Mouse (Mus musculus) frontal cortex, postnatal 14 days (tissue): ENCODE measurements around the gene Sft2d2.

ENCODE experiments used
- DNase-seq, 2 experiments: peaks; one replicate each; pipeline ENCODE4 v3.0.0; 2022; ENCODE audit warnings: low spot score in 2 of 2

Gene Sft2d2

DNA sequence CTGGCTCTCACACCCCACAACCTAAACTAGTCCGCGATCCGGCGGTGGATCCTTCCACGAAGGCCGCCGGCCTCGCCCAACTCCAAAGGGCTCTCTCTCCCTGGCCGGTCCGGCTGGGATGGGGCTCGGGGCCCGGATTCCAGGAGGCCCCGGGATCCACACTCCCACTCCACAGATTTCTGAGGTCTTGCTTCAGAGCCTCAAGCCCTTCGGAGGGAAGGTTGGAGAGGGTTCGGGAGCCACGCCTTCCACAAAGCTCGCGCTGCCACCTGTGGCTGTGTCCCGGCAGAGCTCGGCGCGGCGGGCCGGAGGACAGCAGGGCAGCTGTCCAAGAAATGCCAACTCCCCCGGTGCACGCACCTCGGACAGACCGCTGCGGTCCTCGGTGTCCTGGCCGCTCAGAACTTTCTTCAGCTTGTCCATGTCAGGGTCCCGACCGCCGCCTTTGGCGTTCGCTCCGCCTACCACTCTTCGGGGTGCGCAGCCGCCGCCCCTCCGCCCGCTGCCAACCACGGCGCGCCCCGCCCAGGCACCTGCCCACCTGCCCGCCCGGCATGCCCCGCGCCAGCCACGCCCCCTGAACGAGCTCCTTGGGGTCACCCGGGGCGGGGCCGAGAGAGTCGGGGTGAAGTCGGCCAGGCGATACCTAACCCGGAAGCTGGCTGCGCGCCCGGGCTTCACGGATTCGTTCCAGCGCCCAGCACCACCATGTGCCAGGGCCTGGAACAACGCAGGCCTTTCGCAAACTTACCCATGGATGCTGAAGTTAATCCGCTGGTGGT is at the start of gene Sft2d2:
Gene Sft2d2, minus strand, starts transcription at position 559 of the 782 bp plus-strand sequence.
- peak; percentile 55 to 56 for DNase-seq

DNA sequence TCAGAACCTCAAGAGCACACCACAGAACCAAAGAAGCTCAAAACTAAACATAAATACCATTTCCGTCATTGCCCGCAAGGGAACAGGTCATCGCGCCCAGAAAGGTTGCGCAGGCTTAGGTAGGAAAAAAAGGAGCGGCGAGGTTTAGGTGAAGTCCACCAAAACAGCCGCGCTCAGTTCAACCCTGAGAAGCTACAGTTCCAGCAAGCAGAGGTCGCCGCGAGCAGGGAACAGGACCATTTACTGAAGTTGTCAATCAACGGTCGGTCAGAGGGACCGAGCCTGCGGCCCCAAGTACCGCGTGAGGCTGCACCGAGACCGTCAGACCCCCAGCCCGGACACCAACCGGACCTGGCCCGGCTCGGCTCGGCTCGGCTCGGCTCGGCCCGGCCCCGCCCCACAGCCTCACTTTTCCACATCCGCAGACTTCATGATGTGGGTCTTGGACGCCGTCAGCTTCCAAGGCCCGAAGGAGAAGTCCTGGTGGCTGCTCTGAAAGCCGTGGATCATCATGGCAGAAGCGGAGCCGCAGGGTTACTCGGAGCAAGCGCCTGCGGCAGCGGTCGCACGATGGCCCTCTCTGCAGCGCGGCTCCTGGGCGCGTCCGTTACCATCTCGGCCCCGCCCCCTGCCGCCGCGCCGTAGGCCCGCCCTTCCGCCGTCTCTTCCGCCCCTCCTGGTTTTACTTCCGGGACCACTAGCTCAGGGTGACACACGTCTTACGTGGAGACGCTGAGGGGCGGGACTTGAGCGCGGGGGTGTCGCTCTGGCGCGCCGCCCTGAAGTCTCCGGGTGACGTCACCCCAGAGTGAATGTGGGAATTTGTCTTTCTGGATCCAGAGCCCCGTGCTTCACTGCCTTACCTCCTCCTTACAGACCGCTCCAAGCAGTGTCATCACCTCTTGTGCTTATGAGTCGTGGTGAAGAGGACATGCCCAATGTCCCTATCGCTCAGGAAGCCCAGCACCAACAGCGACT is 42.4 kb upstream of the Sft2d2 start, which contains the start of gene Tiprl:
Gene Tiprl, minus strand, starts transcription at position 676 of the 978 bp plus-strand sequence.
- DNase-seq = peak; percentile 95 to 97

DNA sequence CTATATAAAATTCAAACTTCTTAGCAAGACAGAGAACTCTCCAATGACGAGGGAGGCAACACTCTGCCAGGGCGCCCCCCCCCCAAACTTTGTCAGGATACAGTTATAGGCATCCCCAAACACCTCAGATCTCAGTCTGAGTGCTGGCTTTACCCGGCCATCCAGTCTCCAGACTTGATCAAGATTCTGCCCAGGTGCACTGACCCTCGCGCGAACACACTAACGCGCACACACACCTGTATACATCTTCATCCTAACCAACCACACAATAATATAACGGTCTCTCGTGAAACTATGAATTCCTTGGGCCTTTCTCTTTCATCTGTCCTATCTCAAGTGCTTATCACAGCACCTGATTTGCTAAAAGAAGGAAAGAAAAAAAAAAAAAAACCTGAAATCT is 41.6 kb upstream of the Sft2d2 start:
- DNase-seq = no peak

DNA sequence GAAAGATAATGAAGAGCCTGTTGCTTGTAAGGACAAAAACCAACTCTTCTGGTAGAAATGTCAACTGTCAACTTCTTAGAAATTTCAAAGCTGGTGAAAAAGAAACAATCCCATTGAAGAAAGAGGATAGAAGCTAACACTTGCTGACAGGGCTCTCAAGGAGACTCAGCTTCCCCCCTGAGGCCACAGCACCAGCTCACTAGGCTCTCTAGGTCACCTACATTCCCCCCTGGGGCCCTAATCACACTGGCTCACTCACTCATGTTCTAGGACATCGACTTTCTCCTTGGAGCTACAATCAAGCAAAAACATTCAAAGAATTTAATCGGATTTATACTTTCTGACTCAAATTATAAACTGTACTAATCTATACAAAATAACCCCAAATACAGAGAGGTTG is 39.6 kb upstream of the Sft2d2 start:
- no peak for DNase-seq

DNA sequence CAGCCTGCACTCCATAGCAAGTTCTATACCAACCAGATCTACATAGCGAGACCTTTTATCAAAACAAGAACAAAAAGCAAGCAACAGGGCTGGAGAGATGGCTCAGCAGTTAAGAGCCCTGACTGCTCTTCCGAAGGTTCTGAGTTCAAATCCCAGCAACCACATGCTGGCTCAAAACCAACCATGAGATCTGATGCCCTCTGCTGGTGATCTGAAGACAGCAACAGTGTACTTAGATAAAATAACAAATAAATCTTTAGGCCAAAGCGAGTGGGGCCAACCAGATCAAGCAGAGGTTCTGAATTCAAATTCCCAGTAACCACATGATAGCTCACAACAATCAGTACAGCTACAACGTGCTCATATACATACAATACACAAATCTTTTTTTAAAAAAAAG is 36.5 kb upstream of the Sft2d2 start:
- DNase-seq = no peak

DNA sequence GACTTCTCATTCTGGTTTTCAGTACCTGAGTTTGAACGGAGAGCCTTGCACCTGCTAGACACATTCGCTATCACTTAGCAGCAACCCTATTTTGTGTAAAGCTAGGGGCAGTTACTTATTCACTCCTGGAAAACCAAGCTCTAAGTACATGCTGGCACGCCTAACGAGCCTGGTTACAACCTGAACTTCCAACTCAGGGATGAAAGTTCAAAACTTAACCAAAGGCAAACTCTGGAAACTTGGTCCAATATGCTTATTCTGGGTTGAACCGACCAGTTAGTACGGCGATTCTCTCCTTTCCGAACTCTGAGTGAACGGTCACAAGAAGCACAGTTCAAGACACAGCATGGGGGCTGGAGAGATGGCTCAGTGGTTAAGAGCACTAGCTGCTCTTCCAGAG is 35.3 kb upstream of the Sft2d2 start:
- no peak for DNase-seq

DNA sequence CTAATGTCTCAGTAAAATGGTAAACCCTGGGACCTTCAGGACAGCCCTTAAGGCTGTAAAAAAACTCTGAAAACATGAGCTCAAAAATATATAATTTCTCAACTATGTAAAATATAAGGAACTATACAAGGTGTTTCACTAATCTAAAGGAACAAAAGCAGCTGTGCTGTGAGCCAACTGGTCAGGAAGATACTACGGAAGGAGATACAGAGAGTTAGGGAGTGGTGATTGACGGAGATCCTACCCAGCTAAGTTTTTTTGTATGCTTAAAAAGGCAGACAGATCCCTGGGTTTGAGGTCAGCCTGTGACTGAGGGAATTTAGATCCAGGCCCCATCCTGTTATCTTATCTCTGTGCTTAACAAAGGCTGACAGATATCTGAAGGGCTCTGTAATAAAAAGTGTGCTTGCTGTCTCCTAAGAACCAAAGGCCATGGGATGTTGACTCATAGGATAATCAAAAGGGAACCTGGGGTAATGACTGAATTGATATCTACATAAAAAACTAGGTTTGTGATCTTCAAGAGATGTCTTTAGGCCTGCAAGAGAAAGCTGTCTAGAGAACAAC is 22.9 kb upstream of the Sft2d2 start:
- no peak for DNase-seq

DNA sequence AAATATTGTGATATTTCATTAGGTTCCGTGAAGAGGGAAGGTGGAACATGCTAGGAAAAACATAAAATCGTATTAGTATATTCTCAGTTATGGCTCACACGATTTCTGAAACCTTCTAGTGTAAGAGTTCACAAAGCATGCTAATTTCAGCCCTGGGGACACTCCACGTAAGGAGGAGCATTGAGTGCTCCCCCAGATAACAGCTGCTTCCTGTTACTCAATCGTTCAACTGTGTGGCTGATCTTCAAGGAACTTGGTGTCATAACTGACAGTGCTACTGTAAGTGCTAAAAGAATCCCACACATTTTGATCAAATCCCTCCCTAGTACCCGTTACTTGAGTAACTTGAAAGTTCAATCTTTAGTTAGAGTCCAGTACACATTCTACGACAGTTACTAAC is 21.6 kb upstream of the Sft2d2 start:
- DNase-seq = no peak

DNA sequence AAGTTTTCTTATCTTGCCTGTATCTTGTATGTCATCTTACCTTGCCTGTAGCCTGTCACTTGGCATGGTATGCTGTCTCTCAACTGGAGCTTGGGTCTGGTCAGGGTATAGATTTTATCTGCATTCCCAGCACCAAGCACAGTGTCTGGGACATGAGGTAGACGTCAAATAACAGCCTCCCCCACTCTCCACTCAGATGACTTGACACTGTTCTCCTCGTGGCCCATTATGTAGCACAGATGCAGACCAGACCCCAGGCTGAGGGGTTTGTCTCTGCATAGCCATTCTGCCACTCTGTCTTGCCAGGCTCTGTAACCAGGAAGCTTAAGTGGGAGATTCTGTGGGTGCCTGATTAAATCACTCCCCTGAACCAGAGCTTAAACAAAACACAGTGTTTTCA is 11.4 kb upstream of the Sft2d2 start:
- DNase-seq = no peak

DNA sequence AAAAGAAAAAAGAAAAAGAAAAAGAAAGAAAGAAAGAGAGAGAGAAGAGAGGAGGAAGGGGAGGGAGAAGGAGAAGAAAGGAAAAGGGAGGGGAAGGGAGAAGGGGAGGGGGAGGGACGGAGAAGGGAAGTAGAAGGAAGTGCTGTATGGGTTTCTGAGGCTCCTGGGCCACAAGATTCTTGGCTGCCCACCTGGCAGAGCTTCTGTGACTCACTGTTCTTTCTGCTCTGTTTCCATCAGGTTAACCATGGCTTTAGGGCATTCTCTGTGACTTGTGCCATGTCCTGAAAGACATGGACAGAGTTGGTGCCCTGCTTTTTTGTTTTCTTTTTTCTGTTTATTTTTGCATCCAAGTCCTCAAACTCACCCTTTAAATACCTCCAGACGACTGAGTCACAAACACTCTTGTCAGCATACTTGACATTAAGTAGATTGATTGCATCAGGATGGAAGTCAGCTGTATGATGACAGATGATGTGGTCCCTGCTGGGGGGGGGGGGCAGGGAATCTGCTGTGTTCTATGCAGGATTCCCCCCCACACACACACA is 9.3 kb upstream of the Sft2d2 start:
- DNase-seq = no peak

DNA sequence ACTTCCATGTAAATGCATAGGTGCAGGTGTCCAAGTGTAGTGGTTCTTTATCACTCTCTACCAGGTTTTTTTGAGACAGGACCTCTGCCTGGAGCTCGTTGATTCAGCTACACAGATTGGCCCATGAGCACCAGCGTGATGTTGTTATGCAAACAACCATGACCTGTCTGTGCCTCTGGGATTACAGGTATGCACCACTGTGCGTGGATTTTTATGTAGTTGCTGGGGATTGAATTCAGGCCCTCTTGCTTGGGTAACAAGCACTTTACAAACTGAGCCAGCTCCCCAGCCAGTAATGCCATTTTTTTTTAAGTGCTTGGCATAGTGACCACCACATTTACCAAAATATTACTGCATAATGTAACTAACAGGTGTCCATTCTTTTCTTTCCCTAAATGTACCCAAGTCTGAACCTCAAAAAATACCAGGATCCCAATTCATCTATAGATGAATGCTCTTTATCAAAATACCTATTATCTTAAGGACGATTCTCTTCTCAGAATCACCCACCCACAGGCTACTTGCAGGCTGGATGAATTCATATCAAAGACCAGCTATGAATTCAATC is 7.3 kb upstream of the Sft2d2 start:
- no peak for DNase-seq

DNA sequence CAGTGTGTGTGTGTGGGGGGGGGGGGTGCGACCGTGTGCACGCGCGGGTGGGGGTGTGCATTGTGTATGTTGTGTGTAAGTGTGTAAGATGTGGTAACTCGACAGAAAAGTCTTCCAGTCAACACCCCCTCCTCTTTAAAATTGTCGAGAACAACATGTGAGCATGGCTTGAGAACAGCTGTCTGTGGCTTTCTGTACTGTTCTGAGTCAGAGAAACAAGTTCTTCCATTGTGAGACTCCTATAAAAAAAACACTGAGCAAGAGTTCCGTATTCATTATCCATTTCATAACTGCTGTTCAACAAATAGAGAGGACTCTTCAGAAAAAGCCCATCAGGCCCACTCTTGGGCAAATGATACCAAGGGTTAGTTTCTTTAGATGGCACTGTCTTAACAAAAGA is 6.5 kb upstream of the Sft2d2 start:
- DNase-seq = no peak

DNA sequence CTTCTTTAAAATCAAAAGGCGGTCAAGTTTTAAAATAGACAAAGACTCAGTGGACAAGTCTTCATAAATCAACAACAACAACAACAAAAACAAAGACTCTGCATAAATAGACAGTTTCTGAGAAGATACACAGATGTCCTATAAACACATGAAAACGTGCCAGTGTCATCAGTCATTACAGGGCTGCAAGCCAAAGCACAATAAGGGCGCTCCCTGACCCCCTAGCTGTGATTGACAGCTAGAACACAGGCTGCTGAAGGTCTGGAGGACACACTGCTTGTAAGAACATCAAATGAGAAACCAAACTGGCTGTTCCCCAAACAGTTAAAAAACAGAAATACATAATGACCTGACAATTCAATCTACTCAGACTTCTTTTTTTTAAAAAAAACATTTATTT is 5.4 kb upstream of the Sft2d2 start:
- no peak for DNase-seq

DNA sequence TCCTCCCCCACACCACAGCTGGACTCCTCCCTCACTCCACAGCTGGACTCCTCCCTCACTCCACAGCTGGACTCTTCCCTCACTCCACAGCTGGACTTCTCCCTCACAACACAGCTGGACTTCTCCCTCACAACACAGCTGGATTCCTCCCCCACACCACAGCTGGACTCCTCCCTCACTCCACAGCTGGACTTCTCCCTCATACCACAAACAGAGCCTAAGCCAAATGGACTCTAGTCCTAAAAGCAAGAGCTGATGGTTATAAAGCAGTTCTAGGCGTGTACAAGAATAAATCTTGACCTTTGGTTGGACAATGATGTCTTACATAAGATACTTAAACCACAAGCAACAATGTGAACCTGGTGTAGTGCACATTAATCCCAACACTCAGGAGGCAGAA is 4.7 kb upstream of the Sft2d2 start:
- DNase-seq = no peak

DNA sequence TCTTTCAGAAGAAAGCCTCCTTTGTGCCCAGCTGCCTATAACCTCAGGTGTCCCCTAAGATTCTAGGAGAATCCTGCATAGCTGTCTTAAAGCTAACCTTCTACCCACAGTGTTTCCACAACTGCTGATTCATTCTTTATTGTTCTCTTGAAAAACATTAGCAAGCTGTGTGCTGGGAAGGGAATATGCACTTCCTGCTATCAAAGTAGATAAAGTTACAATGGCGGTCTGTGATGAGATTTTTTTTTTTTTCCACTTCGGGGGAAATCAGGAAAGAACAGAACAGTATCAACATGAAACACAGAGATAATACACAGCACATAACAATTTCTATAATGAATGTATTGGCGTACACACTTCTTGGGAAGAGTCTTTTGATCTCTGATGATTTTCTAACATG is 3.6 kb upstream of the Sft2d2 start:
- DNase-seq = no peak

DNA sequence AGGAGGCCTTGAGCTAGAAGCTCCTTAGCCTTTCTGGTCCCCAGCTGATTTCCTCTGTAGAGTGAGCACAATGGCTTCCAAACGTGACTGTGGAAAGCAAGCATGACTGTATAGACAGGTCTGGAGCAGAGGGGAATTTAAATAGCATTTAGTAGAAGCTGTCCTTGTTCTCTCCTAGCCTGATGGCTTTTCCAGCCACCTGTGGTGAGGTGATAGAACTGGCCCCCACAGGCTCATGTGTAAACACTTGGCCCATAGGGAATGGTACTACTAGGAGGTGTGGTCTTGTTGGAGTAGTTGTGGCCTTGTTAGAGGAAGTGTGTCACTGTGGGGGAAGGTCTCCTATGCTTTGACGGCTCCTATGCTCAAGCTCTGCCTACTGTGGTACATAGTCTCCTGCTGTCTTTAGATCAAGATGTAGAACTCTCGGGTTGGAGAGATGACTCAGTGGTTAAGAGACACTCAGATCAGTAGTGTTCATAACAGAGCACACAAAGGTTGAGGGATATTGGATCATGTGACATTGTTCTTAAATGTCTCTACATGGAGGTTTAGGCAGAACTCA is 1.2 kb upstream of the Sft2d2 start:
- DNase-seq = no peak

DNA sequence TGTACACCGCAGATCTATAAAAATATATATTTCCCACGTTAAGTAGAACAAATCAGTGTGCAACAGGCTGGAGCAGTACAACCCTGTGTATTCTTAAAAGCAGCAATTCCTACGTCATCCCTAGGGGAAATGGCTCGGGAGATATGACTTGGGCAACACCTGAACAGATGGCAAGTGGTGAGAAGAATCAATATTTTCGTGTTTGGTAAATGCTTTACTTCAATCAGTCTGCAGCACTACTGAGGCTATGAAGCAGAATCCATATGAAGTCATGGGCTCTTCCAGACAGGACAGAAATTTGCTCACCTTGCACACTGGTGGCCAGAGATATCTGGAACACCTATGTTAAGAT is 400 bp upstream of the Sft2d2 start:
- DNase-seq = no peak

DNA sequence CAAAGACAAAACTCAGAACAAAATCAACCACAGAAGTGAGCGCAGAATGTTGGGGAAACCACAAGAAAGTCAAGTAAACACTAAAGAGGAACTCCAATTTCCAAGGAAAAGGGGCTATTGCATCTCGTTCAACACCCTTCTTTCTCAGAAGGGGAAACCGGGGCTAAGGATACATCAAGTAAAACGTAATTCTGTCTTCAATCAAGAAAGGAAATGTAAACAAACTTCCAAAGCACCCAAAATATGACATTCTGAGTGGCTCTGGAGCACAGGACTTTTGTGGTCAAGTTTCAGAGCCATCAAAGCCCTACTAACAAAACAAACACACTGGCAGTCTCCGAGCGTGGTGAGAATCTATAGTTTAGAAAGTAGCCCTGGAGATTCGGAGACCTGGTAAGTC is 812 bp downstream of the Sft2d2 start:
- no peak for DNase-seq

DNA sequence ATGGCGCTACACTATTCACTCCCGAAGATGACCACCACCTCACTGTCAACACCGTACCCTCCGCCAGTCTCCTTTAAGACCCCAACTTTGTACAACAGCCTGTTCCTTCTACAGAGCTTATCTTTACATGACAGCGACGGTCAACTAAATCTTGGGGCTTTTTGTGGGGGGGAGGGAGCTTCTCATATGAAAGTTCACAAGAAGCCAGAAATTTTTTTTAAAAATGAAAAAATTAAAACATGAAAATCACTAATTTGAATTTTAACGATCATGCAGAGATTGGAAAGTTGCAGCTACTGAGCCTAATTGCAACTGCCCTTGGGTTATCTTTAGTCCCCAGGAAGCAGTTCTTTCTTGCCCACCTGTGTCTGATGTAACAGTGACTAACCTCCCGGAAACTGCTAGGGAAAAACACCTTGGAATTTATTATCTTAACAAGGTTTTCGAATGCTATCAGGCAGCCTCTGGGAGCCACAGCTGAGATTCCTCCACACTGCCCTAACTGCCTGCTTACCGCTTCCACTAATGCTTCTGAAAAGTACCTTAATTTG is 1.4 kb downstream of the Sft2d2 start:
- no peak for DNase-seq

DNA sequence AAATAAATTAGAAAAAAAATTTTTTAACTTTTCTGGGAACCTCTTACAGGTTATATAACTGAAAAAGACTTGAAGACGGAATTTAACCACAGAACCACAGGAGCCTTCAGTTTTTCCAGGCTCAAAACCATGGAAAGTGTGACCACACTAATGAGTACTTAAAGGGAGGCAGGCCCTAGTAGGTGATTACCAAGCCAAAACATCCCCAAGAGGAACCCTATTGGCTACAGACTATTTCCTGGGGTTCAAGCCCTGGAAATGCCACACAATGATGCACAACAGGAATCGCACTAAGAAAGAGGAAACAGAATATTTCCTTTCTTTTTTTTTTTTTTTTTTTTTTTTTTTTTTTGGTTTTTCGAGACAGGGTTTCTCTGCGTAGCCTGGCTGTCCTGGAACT is 2.1 kb downstream of the Sft2d2 start:
- no peak for DNase-seq

DNA sequence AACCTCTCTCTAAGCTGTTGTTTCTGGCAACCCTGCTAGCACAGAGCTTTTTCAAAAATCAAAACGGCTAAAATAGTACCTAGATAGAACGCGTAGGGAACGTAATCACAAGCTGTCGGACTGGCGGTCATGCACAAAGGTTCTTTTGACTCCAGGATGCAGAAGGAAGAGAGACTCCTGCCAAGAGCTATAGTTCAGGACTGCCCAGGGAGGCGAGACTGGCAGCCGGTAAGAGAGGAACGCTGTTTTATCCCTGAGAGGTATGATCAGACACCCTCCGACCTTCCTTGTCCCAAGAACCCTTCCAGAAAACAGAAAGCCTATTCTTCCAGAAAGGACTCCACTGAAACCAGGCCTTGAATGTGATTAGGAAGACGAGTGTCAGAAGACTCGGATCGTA is 2.6 kb downstream of the Sft2d2 start:
- no peak for DNase-seq
